Mouse (Mus musculus) v-Abl transformed pro-B cells (cell line): ENCODE results near the gene Retreg1.

ENCODE experiments used
- in situ Hi-C, 2 experiments: fragments of 400-800 bp; cut with MboI; formaldehyde crosslinking; loops; one replicate each; pipeline ENCODE4 v1.15.1; 2025; ENCODE audit not compliant: unreplicated experiment in 2 of 2

Gene Retreg1

GRCm38 (mm10) chr15:25974352-25974751, 131.4 kb downstream of the Retreg1 start:
- in situ Hi-C loops: loop anchor here in 1 of 2 experiments (10.0 kb wide), 1 partner anchor 170 kb away; no protein-coding TSS in a partner anchor

- in situ Hi-C loops: loop anchor here (10.0 to 25.0 kb wide), 6 partner anchors 171 to 1886 kb away; partner anchors contain the start of gene Otulin (in 2 of the 2)
Observed at GRCm38 (mm10) chr15:25975810-25976209, 132.8 kb downstream of the Retreg1 start.

GRCm38 (mm10) chr15:25983614-25984013, 140.6 kb downstream of the Retreg1 start:
- in situ Hi-C loops: loop anchor here (5.0 to 25.0 kb wide), 6 partner anchors 91 to 1879 kb away; partner anchors contain the start of gene Otulin (in 2 of the 2)

- in situ Hi-C loops: loop anchor here (5.0 to 25.0 kb wide), 6 partner anchors 92 to 1878 kb away; partner anchors contain the start of gene Otulin (in 2 of the 2)
Observed at GRCm38 (mm10) chr15:25984067-25984733, 141.2 kb downstream of the Retreg1 start, which contains the start of gene Zfp622. Zfp622 (plus strand) TSS chr15:25984366.

GRCm38 (mm10) chr15:25984734-25985492, 141.9 kb downstream of the Retreg1 start:
- in situ Hi-C loops: loop anchor here (5.0 to 25.0 kb wide), 7 partner anchors 93 to 1877 kb away; partner anchors contain the start of gene Otulin (in 2 of the 2)

GRCm38 (mm10) chr15:25992992-25993727, 150.2 kb downstream of the Retreg1 start:
- in situ Hi-C loops: loop anchor here (5.0 to 25.0 kb wide), 9 partner anchors 334 to 1869 kb away; partner anchors contain the start of gene Otulin (in 2 of the 2)

- in situ Hi-C loops: loop anchor here (5.0 to 25.0 kb wide), 9 partner anchors 358 to 1867 kb away; partner anchors contain the start of gene Otulin (in 2 of the 2)
Observed at GRCm38 (mm10) chr15:25995521-25995920, 152.5 kb downstream of the Retreg1 start.

- in situ Hi-C loops: loop anchor here (5.0 to 25.0 kb wide), 9 partner anchors 362 to 1863 kb away; partner anchors contain the start of gene Otulin (in 2 of the 2)
Observed at GRCm38 (mm10) chr15:25999545-25999944, 156.6 kb downstream of the Retreg1 start.

- in situ Hi-C loops: no loop called here
Observed at GRCm38 (mm10) chr15:26008621-26009020, 165.6 kb downstream of the Retreg1 start.

- in situ Hi-C loops: no loop called here
Observed at GRCm38 (mm10) chr15:26012891-26013290, 169.9 kb downstream of the Retreg1 start.

- in situ Hi-C loops: no loop called here
Observed at GRCm38 (mm10) chr15:26015979-26016665, 173.1 kb downstream of the Retreg1 start.

- in situ Hi-C loops: no loop called here
Observed at GRCm38 (mm10) chr15:26021721-26022120, 178.7 kb downstream of the Retreg1 start.

GRCm38 (mm10) chr15:26022636-26023035, 179.7 kb downstream of the Retreg1 start:
- in situ Hi-C loops: no loop called here
